Comparison of ENCODE assay signal across 9 mouse cellular contexts in genomic region chr12:5191206-5191605, GRCm38 (mm10).
DNase-seq lines count a peak whose midpoint lies in the region; ATAC-seq and TF ChIP-seq lines count a peak whose summit lies in the region.
"Had no signal": no experiment of that assay in that cellular context is flagged by ENCODE, and none has a peak within 500 bp of the region (broad histone marks: within the 10 kb centered on the region; RNA-seq: fewer than 3 reads in every experiment).

No protein-coding gene starts in this region.

- DNase-seq in gastrocnemius, adult 2 months, result peak; percentile 14
- no peak for DNase-seq in gastrocnemius, postnatal 10 days
- DNase-seq in embryonic facial prominence, embryonic 10.5 days (ENCODE audit: low spot score), result peak; percentile 32
- DNase-seq in limb, embryonic 14.5 days (ENCODE audit: low spot score), result no peak
- DNase-seq in ovary, postnatal 10 days (ENCODE audit: low spot score), result no peak
- DNase-seq in thymus, postnatal 10 days (ENCODE audit: low spot score in 2 of 2), result no peak

- WGBS in intestine, embryonic 16.5 days, result 69% methylated on average over 4 of the region's 4 CpGs
- WGBS in intestine, postnatal 0 days, result 70% methylated on average over 4 of the region's 4 CpGs
- WGBS in embryonic facial prominence, embryonic 10.5 days, result 41% methylated on average over 4 of the region's 4 CpGs
- 51% methylated on average over 4 of the region's 4 CpGs for WGBS in limb, embryonic 14.5 days

- no peak overlapping the region for H3K9ac ChIP-seq in intestine, embryonic 16.5 days (ENCODE audit: low read depth, low read length)
- no peak overlapping the region for H3K9ac ChIP-seq in intestine, postnatal 0 days (ENCODE audit: low read depth, low read length)
- no peak overlapping the region for H3K9ac ChIP-seq in limb, embryonic 14.5 days (ENCODE audit: low read depth, low read length, severe bottlenecking)

- H3K36me3 ChIP-seq in intestine, embryonic 16.5 days (ENCODE audit: control insufficient read depth, insufficient read depth, low read length), result no peaks in the 10 kb centered on the region
- no peaks in the 10 kb centered on the region for H3K36me3 ChIP-seq in intestine, postnatal 0 days (ENCODE audit: control insufficient read depth, insufficient read depth)
- H3K36me3 ChIP-seq in embryonic facial prominence, embryonic 10.5 days (replicated peaks), result no peaks in the 10 kb centered on the region
- no peaks in the 10 kb centered on the region for H3K36me3 ChIP-seq in limb, embryonic 14.5 days (ENCODE audit: control insufficient read depth, insufficient read depth, low read length)

- no peaks in the 10 kb centered on the region for H3K27me3 ChIP-seq in intestine, embryonic 16.5 days (replicated peaks; ENCODE audit: control insufficient read depth, insufficient read depth, low read length)
- no peaks in the 10 kb centered on the region for H3K27me3 ChIP-seq in intestine, postnatal 0 days (replicated peaks; ENCODE audit: control insufficient read depth, insufficient read depth, low read length)
- H3K27me3 ChIP-seq in embryonic facial prominence, embryonic 10.5 days (replicated peaks; ENCODE audit: low read depth, poor library complexity, severe bottlenecking), result no peaks in the 10 kb centered on the region
- H3K27me3 ChIP-seq in limb, embryonic 14.5 days (ENCODE audit: control insufficient read depth, insufficient read depth, low read length), result no peaks in the 10 kb centered on the region

- no peak overlapping the region for H3K4me2 ChIP-seq in intestine, embryonic 16.5 days (ENCODE audit: low read depth, low read length)
- no peak overlapping the region for H3K4me2 ChIP-seq in intestine, postnatal 0 days (replicated peaks; ENCODE audit: low read depth)
- H3K4me2 ChIP-seq in limb, embryonic 14.5 days (replicated peaks; ENCODE audit: low read depth, low read length, severe bottlenecking), result no peak overlapping the region

- no peak for TF ChIP-seq POLR2A in limb, embryonic 14.5 days (IDR thresholded peaks at IDR 0.05; ENCODE audit: borderline replicate concordance, extremely low read depth, insufficient read depth, insufficient read length)

- H3K4me3 ChIP-seq in gastrocnemius, adult 2 months, result peak overlapping the region; percentile 58
- H3K4me3 ChIP-seq in intestine, embryonic 16.5 days (ENCODE audit: low read length), result no peak overlapping the region
- H3K4me3 ChIP-seq in intestine, postnatal 0 days (ENCODE audit: low read depth, low read length), result no peak overlapping the region
- H3K4me3 ChIP-seq in embryonic facial prominence, embryonic 10.5 days, result no peak overlapping the region; the same call in 1 of the 2 replicates
- no peak overlapping the region for H3K4me3 ChIP-seq in limb, embryonic 14.5 days (replicated peaks; ENCODE audit: low read length)

- ATAC-seq in intestine, embryonic 16.5 days, result no peak
- no peak for ATAC-seq in intestine, postnatal 0 days
- no peak for ATAC-seq in limb, embryonic 14.5 days (ENCODE audit: low FRiP score, low read depth)
- ATAC-seq: inflammation-experienced regulatory T-cells, adult 6 months had no signal

- H3K27ac ChIP-seq in gastrocnemius, adult 2 months, result peak overlapping the region; percentile 91
- H3K27ac ChIP-seq in intestine, embryonic 16.5 days (ENCODE audit: low read length), result peak overlapping the region; percentile 54; the same call in 1 of the 2 replicates
- no peak overlapping the region for H3K27ac ChIP-seq in intestine, postnatal 0 days (ENCODE audit: low read depth, low read length)
- peak overlapping the region; percentile 86 for H3K27ac ChIP-seq in embryonic facial prominence, embryonic 10.5 days (replicated peaks)
- H3K27ac ChIP-seq in limb, embryonic 14.5 days (replicated peaks; ENCODE audit: low read depth, low read length), result peak overlapping the region; percentile 50; the same call in 1 of the 2 replicates

- no peaks in the 10 kb centered on the region for H3K9me3 ChIP-seq in intestine, embryonic 16.5 days (ENCODE audit: control insufficient read depth, low read length)
- no peaks in the 10 kb centered on the region for H3K9me3 ChIP-seq in intestine, postnatal 0 days (ENCODE audit: control insufficient read depth)
- H3K9me3 ChIP-seq in embryonic facial prominence, embryonic 10.5 days, result no peaks in the 10 kb centered on the region
- H3K9me3 ChIP-seq in limb, embryonic 14.5 days (ENCODE audit: control insufficient read depth, low read length), result no peaks in the 10 kb centered on the region

- intact Hi-C loops in gastrocnemius, adult 2 months (cut with DNase I), result no loop called here

- H3K4me1 ChIP-seq in intestine, embryonic 16.5 days (ENCODE audit: control insufficient read depth, insufficient read depth, low read length), result peaks cover 27% of the 10 kb centered on the region
- no peaks in the 10 kb centered on the region for H3K4me1 ChIP-seq in intestine, postnatal 0 days (replicated peaks; ENCODE audit: control insufficient read depth, insufficient read depth, low read length)
- H3K4me1 ChIP-seq in embryonic facial prominence, embryonic 10.5 days, result peaks cover 65% of the 10 kb centered on the region
- H3K4me1 ChIP-seq in limb, embryonic 14.5 days (ENCODE audit: control insufficient read depth, insufficient read depth, low read length), result peaks cover 72% of the 10 kb centered on the region

- no peak for TF ChIP-seq CTCF in gastrocnemius, adult 2 months (IDR thresholded peaks at IDR 0.05)
- TF ChIP-seq CTCF in intestine, postnatal 0 days (IDR thresholded peaks at IDR 0.05; ENCODE audit: low read depth), result no peak

Comparison
In these comparisons a context has a peak if more than half of its experiments do, and no peak if none do; other contexts are left out.
1. DNase-seq: peak in gastrocnemius, adult 2 months (single experiment) and embryonic facial prominence, embryonic 10.5 days (single experiment); none in gastrocnemius, postnatal 10 days (single experiment), limb, embryonic 14.5 days (single experiment), ovary, postnatal 10 days (single experiment) and thymus, postnatal 10 days (0 of 2).